Mouse (Mus musculus): Measurements from ENCODE around the gene Lrrc4.

DNA sequence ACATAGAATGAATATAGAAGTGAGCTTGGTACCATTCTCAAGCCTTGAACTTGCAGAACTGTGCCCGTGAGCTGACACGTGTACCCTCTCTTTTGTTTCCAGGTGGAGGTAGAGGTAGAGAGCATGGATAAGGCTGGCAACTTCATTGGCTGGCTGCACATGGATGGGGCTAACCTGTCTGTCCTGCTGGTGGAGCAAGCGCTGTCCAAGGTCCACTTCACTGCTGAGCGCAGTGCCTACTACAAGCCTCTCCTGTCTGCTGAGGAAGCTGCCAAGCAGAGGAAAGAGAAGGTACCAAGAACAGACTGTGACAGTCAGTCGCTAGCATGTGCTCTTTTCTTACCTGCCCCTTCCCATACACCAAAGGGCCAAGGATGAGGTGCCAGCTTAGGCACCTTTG is 43.2 kb upstream of the Lrrc4 start:
- TF ChIP-seq CTCF (IDR thresholded peaks at IDR 0.05; ENCODE audit: low read depth) (no peak), EP300 (optimal IDR thresholded peaks at IDR 0.05) (no peak)
